Mouse (Mus musculus) thymus, postnatal 25 days (tissue): Measurements from ENCODE around the gene Prkcd.

ENCODE experiments used
- DNase-seq: peaks from one replicate; pipeline ENCODE4 v3.0.0; 2022

Gene Prkcd

DNA sequence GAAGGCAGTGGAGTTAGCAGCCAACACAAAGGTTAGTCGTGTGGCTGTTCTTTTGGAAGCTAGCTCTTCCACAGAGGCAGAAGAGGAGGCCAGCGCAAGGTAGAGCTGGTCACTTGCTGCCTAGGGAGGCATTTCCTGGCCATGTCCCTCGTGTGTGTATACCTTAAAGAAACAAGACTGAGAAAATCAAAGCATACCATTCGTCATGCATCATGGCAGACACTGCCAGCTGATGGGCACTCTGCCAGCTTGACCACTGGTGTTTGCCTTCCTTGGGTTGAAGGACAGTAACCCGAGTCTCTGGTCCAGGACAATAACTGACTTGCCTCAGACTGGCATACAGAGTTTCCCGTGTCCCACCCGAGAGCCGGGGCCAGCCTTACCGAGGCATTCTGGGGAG lies 55.7 kb downstream of the Prkcd start:
- no peak for DNase-seq

DNA sequence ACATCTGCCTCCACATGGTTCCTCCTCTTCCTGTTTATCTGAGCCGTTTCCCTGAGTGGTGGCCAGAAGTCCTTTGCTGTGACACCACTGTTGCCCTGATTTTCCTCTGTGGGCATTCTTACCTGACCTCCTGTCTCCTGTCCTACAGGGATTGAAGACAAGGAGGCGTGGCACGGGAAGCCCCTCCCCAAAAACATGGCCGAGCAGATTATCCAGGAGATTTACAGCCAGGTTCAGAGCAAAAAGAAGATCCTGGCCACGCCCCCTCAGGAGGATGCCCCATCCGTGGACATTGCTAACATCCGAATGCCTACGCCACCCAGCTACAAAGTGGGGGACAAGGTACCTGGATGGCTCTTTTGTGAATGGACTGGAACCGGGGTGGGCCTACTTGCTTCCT lies 58.0 kb downstream of the Prkcd start:
- no peak for DNase-seq

DNA sequence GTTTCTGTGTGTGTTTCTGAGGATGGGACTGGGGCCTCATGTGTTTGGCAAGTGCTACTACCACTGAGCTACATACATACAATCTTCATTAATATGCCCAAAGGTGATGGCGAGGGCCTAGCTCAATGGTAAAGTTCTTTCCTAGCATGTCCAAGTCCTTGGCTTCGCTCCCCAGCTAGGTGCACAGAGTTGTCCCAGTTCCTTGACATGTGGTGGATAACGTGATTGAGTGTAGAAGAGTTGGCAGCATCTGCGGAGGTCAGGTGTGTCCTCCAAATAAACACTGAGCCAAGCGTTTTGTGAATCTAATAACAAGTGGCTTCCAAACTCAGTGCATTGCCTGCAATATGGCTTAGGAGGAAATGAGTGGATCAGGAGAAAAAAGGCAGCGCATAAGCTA lies 59.7 kb downstream of the Prkcd start:
- DNase-seq, result no peak

DNA sequence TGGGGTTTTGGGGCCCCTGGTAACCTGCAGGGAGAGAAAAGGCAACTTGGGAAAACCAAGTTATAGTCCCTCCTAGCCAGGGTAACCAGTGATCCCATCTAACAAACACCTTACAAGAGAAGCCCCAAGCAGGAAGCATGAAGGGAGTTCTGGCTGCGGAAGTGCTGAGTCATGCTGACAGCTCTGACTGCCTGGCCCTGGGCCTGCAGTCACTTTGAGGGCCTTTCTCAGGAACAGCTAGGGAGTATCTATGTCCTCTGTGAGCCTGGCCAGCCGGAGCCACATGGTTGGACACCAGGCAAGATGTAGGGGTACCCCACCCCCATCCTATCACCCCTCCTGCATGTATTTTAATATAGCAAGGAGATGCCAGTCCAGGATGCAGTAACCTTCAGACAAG lies 61.6 kb downstream of the Prkcd start:
- DNase-seq, result no peak

DNA sequence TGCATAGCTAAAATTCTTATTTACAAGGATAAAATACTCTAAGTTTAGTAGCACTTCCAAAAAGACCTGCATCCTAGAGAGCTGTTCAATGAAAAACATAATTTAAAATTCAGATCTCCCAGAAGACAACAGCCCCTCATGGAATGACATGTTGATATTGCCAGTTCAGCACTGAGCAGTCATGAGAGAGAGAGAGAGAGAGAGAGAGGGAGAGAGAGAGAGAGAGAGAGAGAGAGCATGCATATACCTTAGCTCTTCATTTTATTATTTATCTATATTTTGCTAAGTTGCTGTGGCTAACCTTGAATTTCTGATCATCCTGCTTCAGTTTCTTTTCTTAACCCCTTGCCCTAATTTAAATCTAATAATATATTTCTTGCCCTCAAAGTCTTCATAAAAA lies 63.7 kb downstream of the Prkcd start:
- no peak for DNase-seq

DNA sequence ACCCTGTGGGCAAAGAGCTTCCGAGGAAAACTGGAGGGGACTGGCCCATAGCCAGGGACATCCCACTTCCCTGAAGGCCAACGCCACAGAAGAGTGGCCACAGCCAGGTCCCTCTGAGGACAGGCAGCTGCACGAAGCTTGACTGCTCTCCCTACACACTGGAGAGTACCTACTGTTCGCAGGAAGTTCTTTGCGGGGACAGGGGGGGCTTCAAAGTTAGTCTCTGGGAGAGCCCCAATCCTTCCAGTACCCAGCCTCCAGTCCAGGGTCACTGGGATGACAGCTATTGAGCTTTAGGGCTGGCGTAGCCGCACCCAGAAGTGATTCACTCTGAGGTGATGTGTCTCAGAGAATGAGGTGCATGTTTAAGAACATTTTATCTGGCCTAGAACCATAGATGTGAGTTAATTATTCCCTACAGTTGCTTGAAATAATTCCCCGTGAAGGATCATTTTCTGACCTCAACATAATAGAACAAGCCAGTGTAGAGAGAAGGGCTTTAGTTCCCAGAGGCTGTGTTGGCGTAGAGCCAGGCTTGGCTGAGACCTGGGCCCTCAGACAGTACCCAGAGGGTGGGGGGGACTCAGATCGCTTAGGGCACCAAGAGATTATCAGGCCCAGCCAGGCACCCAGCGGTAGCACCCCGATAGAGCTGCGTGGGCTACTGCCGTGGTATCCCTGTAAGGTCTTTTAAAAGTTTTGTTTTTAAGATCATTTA lies 64.4 kb downstream of the Prkcd start:
- DNase-seq, result no peak

DNA sequence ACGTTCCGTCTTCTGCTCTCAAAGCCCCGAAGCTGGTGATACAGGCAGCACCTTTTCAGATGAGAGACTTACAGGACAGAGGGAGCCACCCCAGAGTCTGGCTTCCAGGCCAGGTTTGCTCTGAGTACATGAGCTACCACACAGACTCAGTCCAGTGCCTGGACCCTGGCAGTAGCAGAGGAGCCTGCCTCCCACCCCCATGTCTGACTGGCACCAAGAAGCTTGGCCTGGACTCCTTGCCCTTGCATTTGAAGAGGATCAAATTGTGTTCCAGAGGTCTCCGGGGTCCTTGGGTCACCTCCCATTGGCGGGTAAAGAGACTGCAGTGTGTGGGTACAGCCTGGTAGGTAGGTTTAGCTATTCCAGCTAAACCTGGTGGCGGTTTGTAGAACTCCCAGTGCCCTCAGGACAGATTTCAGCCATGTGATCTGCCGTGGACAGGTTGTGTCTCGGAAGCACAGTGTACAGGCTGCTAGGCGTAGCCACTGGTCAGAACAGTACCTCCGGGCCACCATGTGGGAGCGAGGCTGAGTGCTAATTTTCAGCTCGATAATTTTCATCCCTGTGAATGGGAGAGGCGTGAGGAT lies 65.1 kb downstream of the Prkcd start:
- no peak for DNase-seq

DNA sequence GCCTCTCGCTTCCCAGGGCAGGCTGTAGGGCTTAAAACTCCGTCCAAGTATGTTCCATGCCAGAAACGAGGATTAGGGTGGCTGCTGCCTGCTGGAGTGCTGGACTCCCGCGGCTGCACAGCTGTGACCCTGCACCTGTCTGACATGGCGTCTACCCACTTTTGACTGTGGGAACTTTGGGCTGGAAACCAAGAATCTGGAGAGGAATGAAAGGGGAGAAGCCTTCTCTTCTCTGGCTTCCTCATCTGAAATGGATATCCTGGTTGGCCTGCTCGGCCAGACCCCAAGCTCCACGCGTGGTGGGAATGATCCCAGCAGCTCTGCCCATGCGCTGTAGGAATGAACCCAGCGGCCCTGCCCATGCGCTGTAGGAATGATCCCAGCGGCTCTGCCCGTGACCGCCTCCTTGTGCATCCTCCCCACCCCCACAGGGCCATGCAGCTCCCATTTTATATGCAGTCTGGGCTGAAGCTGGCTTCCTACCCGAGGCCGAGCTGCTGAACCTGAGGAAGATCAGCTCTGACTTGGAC lies 66.6 kb downstream of the Prkcd start:
- no peak for DNase-seq

DNA sequence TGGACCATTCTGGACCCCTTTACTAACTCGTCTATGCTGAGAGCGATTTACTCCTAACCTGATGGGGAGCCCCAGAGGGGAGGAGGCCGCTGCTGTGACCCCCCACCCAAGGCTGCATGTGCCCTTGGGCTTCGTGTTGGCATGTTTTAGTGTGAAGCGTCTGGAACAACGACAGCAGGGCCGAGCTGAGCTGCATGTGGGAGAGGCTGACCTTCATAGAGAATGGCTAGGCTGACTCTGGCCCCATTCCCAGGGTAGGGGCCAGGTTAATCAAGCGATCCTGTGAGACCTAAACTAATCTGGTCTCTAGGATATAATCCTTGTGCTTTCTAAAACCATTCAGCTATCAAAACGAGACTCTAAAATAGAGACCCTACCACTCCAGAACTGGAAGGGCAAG lies 68.3 kb downstream of the Prkcd start:
- no peak for DNase-seq

DNA sequence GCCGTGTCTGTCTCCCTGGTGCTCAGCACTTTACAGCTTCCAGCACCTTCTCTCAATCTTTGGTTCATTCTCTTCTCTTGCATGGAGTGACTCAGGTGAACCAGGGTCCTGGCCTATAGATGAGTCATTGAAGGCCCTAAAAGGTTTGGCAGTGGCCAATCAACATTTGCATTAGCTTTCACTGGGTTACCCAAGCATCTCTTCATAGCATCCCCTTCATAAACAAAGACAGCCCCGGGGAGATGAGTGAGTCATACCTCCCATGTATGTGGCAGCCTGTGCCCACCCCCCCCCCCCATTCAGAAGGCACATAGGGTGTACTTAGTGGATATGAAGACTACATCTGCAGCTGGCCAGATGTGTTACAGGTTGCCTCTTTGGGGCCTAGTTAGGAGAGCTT lies 69.4 kb downstream of the Prkcd start:
- no peak for DNase-seq

DNA sequence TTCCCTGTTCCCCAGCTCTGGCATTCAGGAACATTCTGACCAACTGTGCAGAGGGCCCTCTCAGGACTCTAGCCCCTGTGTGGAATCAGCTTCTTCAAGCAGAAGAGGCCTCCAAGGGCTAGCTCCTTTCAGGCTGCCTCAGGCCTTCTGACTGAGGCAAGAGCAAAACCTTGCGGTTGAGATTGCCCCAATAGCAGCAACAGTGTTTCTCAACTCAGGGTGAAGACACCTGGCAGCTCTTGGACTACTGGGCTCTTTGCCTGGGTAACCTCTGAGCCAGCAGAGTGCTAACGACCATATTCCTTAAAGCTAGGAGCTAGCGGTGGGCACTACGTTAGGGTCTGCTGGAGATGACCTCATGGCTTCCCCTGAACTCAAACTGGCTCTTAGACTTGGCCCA lies 72.8 kb downstream of the Prkcd start:
- DNase-seq, result no peak

DNA sequence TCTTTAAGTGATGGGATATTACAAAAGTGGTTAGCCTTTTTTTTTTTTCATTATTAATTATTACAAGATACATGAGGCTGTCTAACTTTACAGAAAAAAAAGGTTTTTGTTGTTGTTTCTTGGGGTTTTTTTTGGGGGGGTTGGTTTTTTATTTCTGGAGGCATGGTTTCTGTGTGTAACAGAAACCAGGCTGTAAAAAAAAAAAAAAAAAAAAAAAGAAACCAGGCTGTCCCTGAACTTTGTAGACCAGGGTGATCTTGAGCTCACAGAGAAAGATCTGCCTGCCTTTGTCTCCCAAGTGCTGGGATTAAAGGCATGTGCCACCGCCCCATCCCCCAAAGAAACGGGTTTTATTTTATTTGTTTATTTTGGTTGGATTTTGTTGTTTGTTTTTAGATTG lies 74.0 kb downstream of the Prkcd start:
- DNase-seq, result no peak

DNA sequence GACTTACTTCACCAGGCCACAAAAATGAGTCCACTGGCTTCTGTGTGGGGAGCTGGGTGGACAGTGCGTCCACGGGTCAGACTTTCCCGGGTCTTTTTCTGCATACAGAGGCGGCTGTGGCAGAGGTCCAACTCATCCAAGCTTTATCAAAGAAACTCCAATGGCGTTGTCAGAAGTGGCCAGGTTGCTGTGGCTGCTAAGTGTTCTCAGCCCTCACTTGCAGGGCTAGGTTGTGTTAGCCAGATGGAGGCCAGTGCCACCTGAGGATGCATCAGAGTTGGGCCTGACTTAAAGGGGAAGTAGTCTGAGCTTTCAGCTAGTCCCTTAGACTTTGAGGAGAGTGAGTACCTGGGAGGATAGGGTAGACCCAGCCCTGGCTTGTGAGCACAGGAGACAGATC lies 74.5 kb downstream of the Prkcd start:
- DNase-seq, result no peak

DNA sequence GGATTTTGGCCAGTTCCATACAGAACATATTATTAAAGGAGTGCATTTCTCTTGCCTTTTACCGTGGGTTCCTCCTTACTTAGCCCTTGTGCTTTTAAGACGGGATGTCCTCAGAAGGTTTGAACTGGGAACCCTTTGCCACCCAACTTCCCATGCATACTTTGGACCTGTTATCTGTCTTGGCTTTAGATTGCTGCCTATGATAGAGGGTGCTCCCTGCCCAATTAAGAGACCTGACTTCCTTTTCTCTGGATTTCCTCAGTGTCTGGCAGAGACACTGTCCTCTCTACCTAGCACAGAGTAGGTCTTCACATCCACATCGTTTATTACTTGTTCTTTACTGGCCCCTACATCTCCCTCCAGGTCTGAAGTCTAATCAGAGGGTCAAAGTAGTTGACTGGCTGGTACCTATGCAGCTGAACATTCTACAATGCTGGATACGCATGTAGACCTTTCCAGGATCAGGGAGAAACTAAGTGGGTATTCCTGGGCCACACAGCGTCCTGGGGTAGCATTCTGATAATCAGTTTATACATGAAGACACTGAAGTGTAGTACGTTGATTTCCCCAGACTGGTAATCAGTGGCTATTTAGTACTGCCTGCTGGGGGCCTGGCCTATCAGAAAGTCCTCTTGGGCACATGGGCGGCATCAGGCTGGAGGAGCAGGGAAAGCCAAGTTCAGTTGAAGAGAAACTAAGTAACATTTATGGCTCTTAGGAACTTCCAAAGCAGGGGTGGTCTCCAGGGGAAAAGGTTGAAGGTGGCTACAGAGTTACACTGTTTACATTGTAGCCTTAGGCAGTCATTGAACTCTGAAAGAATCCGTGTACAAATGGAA lies 75.6 kb downstream of the Prkcd start:
- DNase-seq, result no peak

DNA sequence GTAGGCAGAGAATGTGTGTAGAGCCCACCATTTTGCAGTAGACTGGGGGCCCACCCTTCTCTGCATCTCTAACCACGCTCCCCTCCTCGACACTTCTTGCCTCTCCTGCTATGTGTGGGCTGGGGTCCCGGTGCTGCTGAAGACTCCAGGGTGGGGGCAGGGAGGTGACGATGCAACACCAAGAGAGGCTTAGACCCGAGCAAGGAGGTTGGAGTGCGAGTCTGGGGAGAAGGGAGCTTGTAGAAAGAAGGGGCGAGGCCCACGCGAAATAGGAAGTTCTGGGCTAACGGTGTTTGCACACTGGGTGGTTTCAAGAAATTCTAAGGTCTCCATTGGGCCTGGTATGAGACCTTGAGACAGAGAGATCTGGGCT lies 76.2 kb downstream of the Prkcd start:
- peak; percentile 41 for DNase-seq

DNA sequence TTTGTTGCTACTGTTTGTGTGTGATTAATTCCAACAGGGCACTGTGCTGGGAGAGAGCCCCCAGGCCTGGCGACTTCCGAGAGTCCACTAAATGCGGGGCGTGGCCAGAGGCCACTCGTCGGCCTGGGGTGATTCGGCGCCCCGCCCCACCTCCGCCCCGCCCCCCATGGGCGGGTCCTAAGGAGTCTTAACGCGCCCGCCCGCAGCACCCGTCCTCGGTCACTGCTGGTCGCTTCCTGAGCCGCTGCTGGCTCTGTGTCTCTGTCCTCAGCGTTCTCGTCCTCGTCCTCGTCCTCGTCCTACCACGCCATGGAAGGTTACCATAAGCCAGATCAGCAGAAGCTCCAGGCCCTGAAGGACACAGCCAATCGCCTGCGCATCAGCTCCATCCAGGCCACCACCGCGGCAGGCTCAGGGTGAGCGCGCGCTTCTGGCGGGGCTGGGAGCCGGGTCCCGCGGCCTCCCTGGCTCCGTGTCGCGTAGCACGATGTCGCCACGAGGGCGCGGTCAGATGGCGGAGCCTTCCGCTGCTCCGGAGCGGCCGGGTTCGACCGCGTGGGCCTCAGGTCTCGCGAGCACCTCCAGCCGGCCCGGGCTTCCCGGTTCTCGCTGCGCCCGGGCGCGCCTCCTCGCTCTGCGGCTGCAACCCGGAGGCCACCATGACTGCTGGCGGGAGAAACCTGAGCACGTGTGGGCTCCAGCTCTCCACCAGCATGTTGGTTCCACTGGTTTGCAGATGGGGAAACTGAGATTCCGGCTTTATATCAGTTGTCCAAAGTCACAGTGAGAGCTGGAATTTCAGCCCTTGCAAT lies 76.8 kb downstream of the Prkcd start:
- DNase-seq, result peak; percentile 91

DNA sequence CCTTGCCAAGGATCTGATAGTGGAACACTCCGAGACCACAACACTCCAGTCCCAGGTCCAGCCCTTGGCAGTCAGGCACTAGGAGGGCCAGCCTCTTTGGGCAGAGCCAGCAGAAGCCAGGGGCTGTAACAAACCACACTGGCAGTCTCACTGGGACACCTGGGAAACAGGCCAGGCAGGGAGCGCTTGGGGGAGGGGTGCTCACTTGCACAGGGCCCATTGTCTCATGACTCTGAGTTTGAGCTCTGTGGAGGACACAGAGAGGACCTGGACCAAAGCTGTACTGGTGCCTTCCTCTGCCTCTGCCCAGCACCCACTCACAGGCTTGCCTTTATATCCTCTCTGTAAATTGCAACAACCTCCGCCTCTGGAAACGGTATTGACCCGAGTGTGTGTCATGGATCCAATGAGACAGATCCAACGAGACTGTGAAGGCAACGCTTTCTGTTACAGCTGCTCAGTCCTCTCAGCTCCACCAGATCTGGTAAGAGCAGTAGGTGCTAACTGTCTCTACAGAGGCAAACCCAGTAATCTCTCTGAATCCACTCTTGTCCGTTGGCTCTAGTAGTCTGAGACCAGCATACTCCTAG lies 77.8 kb downstream of the Prkcd start, which contains the start of gene Tkt:
Gene Tkt, plus strand, starts transcription at position 229 of the 590 bp plus-strand sequence.
- peak; percentile 16 for DNase-seq
